Mouse (Mus musculus): ENCODE measurements around the gene Slc16a11.

The Slc16a11 gene

DNA sequence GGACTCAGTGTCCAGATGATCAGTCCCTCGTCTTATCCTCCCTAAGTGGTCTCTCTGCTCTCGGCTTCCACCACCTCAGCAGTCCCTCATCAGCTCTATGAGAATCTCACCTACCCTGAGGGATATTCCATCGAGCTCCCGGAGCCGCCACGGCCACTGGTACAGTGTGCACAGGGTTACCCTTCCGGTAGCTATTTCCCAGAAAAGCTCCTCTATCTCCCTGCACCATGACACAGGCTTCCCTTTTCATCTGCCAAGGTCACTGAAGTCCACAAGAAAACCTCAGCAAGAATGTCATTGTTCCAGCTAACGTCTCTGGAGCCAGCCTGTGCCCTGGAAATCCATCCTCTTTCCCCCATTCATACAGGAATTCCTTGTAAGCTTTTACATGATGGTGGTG, 39.3 kb downstream of the Slc16a11 start:
- DNase-seq (ENCODE audit: low read depth, low spot score) = no peak

DNA sequence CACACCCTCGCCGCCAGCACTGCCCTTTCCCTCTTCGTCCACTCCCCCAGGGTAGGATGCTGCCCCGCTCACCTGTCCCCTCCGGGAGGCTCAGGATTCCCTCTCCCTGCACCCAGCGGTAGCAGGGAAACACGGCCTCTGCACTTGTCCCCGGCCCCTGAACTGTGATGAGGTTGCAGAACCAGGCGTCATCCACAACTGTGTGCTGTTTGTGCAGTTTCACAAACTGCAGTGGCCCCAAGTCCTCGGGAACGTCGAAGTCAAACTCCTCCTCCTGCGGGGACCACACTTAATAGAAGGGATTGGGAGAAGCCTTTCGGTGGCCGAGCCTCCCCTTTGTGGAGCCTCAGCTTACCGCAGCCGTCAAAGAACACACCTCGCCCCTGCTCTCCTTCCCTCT, 41.8 kb downstream of the Slc16a11 start:
- no peak for DNase-seq (ENCODE audit: low read depth, low spot score)

GRCm38 (mm10) chr11:70254931-70255531, 42.5 kb downstream of the Slc16a11 start, which contains the start of gene Alox12:
Alox12 (minus strand) TSS chr11:70255353.
- DNase-seq (ENCODE audit: low read depth, low spot score) = no peak

DNA sequence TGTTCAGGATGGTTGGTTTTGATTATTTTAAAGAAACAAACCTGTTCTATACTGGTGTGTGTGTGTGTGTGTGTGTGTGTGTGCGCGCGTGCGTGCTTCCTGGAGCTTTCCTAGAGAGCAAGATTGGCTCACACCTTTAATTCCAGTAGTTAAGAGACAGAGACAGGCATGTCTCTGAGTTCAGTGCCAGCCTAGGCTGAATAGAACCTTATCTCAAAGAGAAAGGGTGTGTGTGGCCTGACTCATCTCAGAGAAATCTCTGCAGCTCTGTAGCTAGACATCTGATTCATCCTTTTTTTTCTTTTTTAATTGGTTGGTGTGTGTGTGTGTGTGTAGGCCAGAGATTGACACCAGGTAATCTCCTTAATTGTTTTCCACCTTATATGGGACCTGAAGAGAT, 46.5 kb downstream of the Slc16a11 start:
- DNase-seq (ENCODE audit: low read depth, low spot score) = no peak

GRCm38 (mm10) chr11:70265252-70265651, 52.7 kb downstream of the Slc16a11 start:
- DNase-seq (ENCODE audit: low read depth, low spot score) = no peak

DNA sequence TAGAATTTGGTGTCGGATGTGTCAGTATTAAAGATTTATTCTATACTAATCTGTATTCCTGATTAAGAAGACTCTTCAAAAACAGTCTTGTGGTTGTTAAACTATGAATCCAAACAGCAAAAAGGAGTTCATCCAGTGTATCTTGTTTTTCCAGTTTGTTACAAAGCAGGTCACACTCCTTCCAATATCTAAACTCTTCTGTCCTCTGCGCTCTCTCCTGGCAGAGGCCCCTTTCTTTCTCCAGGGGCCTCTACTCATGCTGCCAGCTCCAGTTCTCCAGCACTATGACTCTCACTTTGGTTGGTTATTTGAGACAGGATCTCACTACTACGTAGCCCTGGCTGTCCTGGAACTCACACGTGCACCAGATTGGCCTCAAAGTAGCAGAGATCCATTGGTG, 53.3 kb downstream of the Slc16a11 start:
- DNase-seq (ENCODE audit: low read depth, low spot score) = no peak
